Mouse (Mus musculus) hindbrain, embryonic 14.5 days (tissue): ENCODE results near the gene Ptprn2. TPM values are rescaled to one million over a fixed set of nuclear protein-coding genes. Genes with fewer than 3 reads are reported as not detected.

Source experiments
- ATAC-seq: fragments of 200-750 bp; cut with Nextera tagmentation; 2 replicates; pipeline ENCODE4 v1.8.0; 2017; ENCODE audit warnings: moderate number of reproducible peaks, mild to moderate bottlenecking, moderate TSS enrichment, moderate library complexity; ENCODE audit not compliant: low FRiP score
- DNase-seq: peaks from one replicate; pipeline ENCODE4 v3.0.0-alpha.2; 2015; ENCODE audit warnings: low spot score
- H3K27ac ChIP-seq: fragments of 300-500 bp; sonication (generic); 2 replicates; pipeline ENCODE4 v1.5.1; 2014; ENCODE audit warnings: mild to moderate bottlenecking, moderate library complexity
- H3K27me3 ChIP-seq: fragments of 300-500 bp; sonication (generic); 2 replicates; pipeline ENCODE4 v1.6.1; 2014; ENCODE audit warnings: mild to moderate bottlenecking, low read length, mixed read lengths; ENCODE audit not compliant: control insufficient read depth, insufficient read depth
- H3K36me3 ChIP-seq: fragments of 300-500 bp; sonication (generic); replicated peaks from 2 replicates; pipeline ENCODE4 v1.6.1; 2014; ENCODE audit not compliant: control insufficient read depth, insufficient read depth
- H3K4me1 ChIP-seq: fragments of 300-500 bp; sonication (generic); replicated peaks from 2 replicates; pipeline ENCODE4 v1.6.1; 2014; ENCODE audit warnings: antibody characterized with exemption, low read length, mixed read lengths; ENCODE audit not compliant: control insufficient read depth, insufficient read depth
- H3K4me2 ChIP-seq: fragments of 300-500 bp; sonication (generic); replicated peaks from 2 replicates; pipeline ENCODE4 v1.6.1; 2014; ENCODE audit warnings: mild to moderate bottlenecking, moderate library complexity
- H3K4me3 ChIP-seq: fragments of 300-500 bp; sonication (generic); replicated peaks from 2 replicates; pipeline ENCODE4 v1.5.1; 2014; ENCODE audit warnings: mild to moderate bottlenecking, low read length
- H3K9ac ChIP-seq: fragments of 300-500 bp; sonication (generic); 2 replicates; pipeline ENCODE4 v1.6.1; 2014
- H3K9me3 ChIP-seq: fragments of 300-500 bp; sonication (generic); 2 replicates; pipeline ENCODE4 v1.6.1; 2016; ENCODE audit warnings: low read length; ENCODE audit not compliant: control insufficient read depth
- WGBS: fragments of 180-500 bp; shearing (Covaris S2); extraction: QIAGEN DNeasy Blood & Tissue Kit; methylation state at CpG from one replicate; pipeline ENCODE4 v1.1.7; 2014; 5-methylcytosine and 5-hydroxymethylcytosine counted together
- polyA plus RNA-seq: library from polyadenylated mRNA; unstranded; fragments of >200 nt; fragmentation: Nextera tagmentation; extraction: Ambion mirVana; gene quantifications from 2 replicates; pipeline ENCODE4 v1.2.1, GENCODE M21; 2014

Ptprn2 gene
- polyA plus RNA-seq, 1 experiment from 2014 or later = 17.5 TPM

DNA sequence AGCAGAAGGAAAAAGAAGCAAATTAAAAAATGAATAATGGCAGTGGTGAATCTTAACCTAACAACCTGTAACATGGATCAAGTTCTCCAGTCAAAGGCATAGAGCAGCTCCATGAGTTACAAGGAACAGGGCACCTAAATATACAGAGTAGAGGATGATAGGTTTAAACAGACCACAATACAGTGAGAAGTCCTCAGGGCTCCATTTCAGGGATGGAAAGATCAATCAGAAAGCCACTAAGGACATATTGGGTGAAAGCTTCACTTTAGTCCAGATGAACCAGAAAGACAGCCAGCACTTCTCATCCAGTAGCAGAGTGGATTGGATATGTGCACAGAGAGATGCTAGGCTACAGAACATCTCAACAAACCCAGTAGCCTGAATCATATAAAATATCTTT lies 278.4 kb downstream of the Ptprn2 start:
- Histone ChIP-seq H3K9me3 (no peaks in the 10 kb centered on the region), H3K4me1 (0 out of 2 replicates have a peak, but pooled peaks cover 2% of the 10 kb centered on the region), H3K27me3 (no peaks in the 10 kb centered on the region), H3K36me3 (no peaks in the 10 kb centered on the region), H3K4me3 (no peak overlapping the region), H3K27ac (no peak overlapping the region), H3K9ac (no peak overlapping the region), H3K4me2 (no peak overlapping the region)
- DNase-seq = no peak
- no peak for ATAC-seq

DNA sequence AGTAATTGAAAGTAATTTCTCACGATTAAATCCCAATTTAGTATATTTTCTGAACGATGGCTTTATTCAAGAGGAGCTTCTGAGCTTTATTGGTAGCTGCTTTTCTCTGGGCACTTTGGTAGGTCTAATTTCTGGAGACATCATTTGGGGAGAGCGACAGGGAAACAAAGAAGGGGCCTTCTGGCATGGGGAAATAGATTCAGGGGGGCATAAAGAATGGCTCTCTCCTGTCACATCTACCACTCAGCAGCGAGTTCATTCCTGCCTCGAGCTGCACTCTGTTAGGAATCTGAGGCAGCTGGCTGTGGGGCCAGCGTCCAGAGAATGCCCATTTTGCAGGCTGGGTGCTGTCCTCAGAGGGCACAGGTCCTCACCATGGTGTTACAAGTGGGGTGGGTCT lies 285.4 kb downstream of the Ptprn2 start:
- ATAC-seq (no peak), DNase-seq (no peak)
- H3K4me3 ChIP-seq = no peak overlapping the region
- no peaks in the 10 kb centered on the region for H3K9me3 ChIP-seq
- 65% methylated on average over 6 of the region's 6 CpGs for WGBS
- no peaks in the 10 kb centered on the region for H3K36me3 ChIP-seq
- H3K27me3 ChIP-seq = no peaks in the 10 kb centered on the region
- H3K4me1 ChIP-seq = no peaks in the 10 kb centered on the region
- no peak overlapping the region for H3K4me2 ChIP-seq
- H3K27ac ChIP-seq = no peak overlapping the region
- H3K9ac ChIP-seq = no peak overlapping the region

DNA sequence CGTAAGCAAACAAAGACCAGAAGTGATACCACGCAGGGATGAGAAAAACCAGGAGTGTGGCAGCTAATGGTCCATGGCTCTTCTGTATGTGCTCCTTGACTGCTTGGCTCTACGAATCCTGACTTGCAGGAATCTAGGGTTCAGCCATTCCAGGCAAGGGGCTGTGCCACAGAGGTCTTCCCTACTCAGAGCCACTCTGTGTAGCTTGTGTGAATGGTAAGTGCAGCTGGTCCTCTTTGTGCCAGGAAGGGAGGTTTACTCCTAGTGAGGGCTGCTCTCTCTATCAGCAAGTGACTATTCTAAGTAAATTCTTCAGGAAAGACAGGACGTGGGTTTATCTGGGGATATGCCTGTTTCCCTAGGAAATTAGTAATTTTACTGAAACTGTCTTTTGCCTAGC lies 286.0 kb downstream of the Ptprn2 start:
- Histone ChIP-seq H3K4me2 (no peak overlapping the region), H3K4me3 (no peak overlapping the region), H3K36me3 (no peaks in the 10 kb centered on the region), H3K9ac (no peak overlapping the region), H3K9me3 (no peaks in the 10 kb centered on the region), H3K27me3 (no peaks in the 10 kb centered on the region), H3K27ac (no peak overlapping the region), H3K4me1 (no peaks in the 10 kb centered on the region)
- whole genome bisulfite sequencing = 78% methylated on average over 4 of the region's 4 CpGs
- no peak for ATAC-seq
- DNase-seq = no peak

DNA sequence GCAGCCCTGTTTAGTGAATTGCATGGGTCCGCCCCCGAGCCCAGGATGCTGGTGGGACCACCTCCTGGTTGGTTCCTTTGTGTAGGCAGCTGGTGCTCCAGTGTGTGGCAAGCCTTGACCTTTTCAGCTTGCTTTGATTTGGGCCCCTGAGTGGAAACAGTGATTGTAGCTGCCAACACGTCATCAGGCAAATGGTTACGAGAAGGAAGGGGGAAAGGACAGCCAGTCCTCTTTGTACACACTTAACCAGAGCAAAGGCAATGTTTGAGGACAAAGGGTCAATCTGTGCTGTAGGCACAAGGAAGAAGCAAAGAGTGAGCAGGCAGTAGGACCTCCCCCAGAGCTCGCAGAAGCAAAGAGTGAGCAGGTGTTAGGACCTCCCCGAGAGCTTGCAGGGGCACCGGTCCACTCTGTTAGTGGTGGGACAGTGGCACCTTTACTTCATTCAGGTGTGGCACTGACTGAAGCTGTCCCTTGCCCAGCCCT lies 286.6 kb downstream of the Ptprn2 start:
- Histone ChIP-seq H3K27ac (no peak overlapping the region), H3K4me2 (no peak overlapping the region), H3K4me3 (no peak overlapping the region), H3K27me3 (no peaks in the 10 kb centered on the region), H3K9me3 (no peaks in the 10 kb centered on the region), H3K9ac (no peak overlapping the region), H3K36me3 (no peaks in the 10 kb centered on the region), H3K4me1 (no peaks in the 10 kb centered on the region)
- no peak for DNase-seq
- ATAC-seq = no peak
- WGBS = 48% methylated on average over 7 of the region's 7 CpGs

DNA sequence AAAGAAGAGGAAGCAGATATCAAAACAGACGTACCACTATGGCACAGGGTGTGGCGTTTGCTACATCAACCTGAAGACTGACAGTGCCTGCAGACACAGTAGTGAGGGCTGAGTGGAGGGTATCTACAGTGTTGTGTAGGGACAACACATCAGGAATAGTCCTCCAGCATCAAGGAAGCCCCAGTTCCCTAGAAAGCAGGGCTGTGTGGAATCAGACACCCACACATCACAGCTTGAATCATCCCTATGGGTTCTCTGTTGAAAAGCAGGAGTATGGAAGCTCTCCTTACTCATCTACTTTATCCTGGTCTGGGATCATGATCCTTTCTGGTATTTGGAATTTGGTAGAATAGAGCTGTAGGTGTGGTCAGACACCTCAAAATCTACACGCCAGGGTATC lies 287.8 kb downstream of the Ptprn2 start:
- H3K27ac ChIP-seq = no peak overlapping the region

DNA sequence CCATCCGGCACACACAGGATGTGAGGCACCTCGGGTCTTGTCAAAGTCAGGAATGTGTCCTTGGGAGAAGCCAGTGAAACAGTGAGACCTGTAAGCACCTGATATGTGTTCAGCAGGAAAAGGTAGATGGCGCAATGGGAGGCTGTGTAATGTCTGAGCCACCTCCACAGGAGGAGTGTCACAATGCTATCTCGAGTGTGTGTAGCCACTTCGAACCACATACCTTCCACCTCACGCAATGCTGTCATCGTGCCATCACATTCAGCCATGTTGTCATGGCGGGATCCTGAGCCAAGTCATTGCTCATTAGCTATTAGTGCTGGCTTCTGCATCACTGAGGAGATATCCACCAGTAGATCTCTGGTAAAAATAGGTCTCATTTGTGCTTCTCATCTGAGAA lies 290.9 kb downstream of the Ptprn2 start:
- no peaks in the 10 kb centered on the region for H3K36me3 ChIP-seq
- peaks cover 6% of the 10 kb centered on the region; the same call in 1 of the 2 replicates for H3K4me1 ChIP-seq
- 95% methylated on average over 8 of the region's 8 CpGs for WGBS
- ATAC-seq (no peak), DNase-seq (no peak)
- no peak overlapping the region for H3K4me2 ChIP-seq
- H3K9me3 ChIP-seq = no peaks in the 10 kb centered on the region
- no peak overlapping the region for H3K9ac ChIP-seq
- H3K27ac ChIP-seq = no peak overlapping the region
- H3K27me3 ChIP-seq = no peaks in the 10 kb centered on the region
- H3K4me3 ChIP-seq = no peak overlapping the region

More for the DNA sequence above, 287.8 kb downstream of the Ptprn2 start:
- Histone ChIP-seq H3K9ac (no peak overlapping the region), H3K4me2 (no peak overlapping the region), H3K27me3 (no peaks in the 10 kb centered on the region), H3K36me3 (no peaks in the 10 kb centered on the region), H3K4me3 (no peak overlapping the region), H3K9me3 (no peaks in the 10 kb centered on the region), H3K4me1 (peaks cover 4% of the 10 kb centered on the region; the same call in 1 of the 2 replicates)
- DNase-seq (no peak), ATAC-seq (no peak)
- 94% methylated on average over 3 of the region's 3 CpGs for WGBS

DNA sequence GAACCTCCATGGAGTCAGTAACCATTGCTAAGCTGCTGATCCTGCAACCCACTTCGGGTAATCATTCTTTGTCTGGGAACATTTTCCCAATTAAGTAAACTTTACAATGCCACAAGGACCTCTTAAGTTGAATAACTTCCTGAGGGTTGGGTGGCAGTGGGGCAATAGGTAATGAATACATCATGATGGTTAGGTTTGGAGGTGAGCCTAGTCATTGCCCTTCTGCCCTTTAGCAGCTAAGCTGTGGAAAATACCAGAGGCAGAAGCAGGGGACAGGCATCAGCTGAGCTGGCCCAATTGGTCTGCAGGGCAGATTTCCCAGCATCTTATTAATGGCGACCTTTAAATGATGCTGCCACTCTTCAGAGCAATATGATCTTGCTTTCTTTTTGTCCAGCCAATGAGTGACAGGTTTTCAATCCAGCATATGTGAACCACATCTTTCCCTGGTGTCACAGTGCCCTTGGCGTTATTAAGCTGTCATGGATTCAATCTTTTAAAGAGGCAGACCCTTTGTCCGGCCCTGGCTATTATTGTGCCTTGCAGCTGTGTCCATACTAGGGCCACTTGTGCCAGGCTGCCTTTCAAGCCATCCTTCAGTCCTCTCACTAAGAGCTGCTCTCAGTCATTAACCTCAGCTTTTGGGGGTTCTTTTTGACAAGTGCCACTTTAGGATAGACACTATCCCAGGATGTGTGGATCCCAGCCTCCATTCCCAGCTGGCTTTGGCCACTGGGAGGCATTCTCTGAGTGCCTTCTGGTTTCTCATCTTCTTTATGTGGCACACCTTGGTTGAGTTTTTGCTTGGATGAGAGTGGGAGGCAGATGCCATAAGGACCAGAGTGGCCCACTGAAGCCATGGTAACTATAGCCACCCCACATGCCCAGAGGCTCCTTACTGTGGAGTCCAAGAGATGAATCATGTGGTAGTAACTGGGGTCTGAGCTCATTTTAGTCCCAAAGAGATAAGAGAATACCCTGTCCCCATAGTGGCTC lies 292.9 kb downstream of the Ptprn2 start:
- Histone ChIP-seq H3K4me3 (no peak overlapping the region), H3K9me3 (no peaks in the 10 kb centered on the region), H3K4me2 (no peak overlapping the region), H3K27ac (no peak overlapping the region), H3K27me3 (no peaks in the 10 kb centered on the region), H3K4me1 (peaks cover 6% of the 10 kb centered on the region; the same call in 1 of the 2 replicates), H3K9ac (no peak overlapping the region), H3K36me3 (no peaks in the 10 kb centered on the region)
- no peak for ATAC-seq
- DNase-seq = no peak
- 33% methylated on average over 4 of the region's 4 CpGs for WGBS

DNA sequence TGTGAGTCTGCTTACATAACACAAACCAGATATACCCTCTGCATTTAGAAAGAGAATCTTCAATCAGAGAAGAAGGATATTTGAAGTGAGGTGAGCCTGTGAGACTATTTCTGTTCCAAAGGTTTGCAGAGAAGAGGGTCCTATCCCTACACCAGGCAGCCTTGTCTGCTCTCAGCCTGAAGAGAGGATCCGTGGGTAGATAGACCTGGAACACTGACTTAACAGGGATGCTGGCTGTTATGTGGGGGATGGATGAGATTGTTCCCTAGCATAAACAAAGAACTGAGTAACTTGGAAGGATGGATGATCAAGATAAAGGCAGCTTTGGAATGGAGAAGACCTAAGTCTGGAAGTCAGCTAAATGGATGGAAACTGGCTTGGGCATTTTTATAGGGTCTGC lies 294.9 kb downstream of the Ptprn2 start:
- H3K9ac ChIP-seq = no peak overlapping the region
- WGBS = 79% methylated on average over 1 of the region's 1 CpGs
- peaks cover 6% of the 10 kb centered on the region; the same call in 1 of the 2 replicates for H3K4me1 ChIP-seq
- no peaks in the 10 kb centered on the region for H3K27me3 ChIP-seq
- H3K27ac ChIP-seq = no peak overlapping the region
- no peak for ATAC-seq
- no peak for DNase-seq
- no peak overlapping the region for H3K4me3 ChIP-seq
- H3K9me3 ChIP-seq = no peaks in the 10 kb centered on the region
- H3K36me3 ChIP-seq = no peaks in the 10 kb centered on the region
- H3K4me2 ChIP-seq = no peak overlapping the region

DNA sequence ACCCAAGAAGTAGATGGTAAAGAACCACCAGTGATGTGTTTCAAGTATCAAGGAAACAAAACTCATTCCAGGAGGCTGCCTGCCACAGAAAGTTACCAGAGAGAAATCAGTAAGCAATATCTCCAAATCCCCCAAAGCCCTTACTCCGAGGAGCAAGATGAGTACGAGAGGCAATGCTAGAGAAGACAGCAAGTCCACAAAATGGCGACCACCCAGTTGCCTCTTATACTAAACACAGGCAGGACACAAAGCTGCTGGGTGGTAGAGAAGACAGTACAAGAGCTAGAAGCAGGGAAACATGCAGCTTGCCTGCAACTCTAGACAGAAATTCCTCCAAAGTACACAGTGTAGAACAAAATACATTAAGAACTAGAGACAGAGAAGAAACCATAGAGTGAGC lies 300.2 kb downstream of the Ptprn2 start:
- Histone ChIP-seq H3K4me3 (no peak overlapping the region), H3K36me3 (no peaks in the 10 kb centered on the region), H3K27ac (no peak overlapping the region), H3K9me3 (no peaks in the 10 kb centered on the region), H3K27me3 (no peaks in the 10 kb centered on the region), H3K4me1 (no peaks in the 10 kb centered on the region), H3K4me2 (no peak overlapping the region), H3K9ac (no peak overlapping the region)
- WGBS = 89% methylated on average over 3 of the region's 3 CpGs
- DNase-seq = no peak
- ATAC-seq = no peak
